Mouse (Mus musculus): Measurements from ENCODE around the gene Acsm4.

Acsm4 gene

GRCm38 (mm10) chr7:119762166-119762697 is 72.4 kb downstream of the Acsm4 start:
- no peak for DNase-seq (ENCODE audit: low spot score in 2 of 2)
